Mouse (Mus musculus): ENCODE measurements around the gene Cd209e. TPM values are rescaled to one million over a fixed set of nuclear protein-coding genes. Genes with fewer than 3 reads are reported as not detected.
"Not testable (repeated sequence)": the region's sequence is repeated elsewhere in the genome, so short reads cannot be mapped to it uniquely, and the experiment has no call there.

The Cd209e gene
- polyA plus RNA-seq (2015; fragmentation: Nextera tagmentation; extraction: Ambion mirVana): not detected in 2 replicates

DNA sequence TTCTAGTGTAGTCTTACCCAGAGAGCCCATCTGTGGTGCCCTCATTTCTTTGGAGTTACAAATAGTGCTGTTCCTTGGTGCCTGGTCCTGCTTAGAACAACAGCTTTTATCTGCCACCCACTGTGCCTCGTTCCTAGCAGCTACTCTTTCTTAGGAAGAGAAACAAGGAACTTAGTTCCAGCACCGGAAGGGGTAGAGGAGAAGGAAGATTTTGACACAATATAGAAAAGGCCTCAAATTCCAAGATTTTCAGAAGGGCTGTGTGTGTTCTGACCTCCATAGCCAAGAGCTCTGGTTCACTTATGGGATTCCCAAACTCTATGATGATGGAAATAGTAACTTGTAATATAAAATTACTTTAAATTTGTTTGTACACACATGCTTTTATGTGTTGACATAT, at the start of gene Cd209e:
Cd209e (minus strand) TSS at position 101 of the 400 bp plus-strand sequence.
- Histone ChIP-seq H3K27me3 (no peaks in the 10 kb centered on the region), H3K4me2 (replicated peaks) (no peak within 1 kb of the TSS), H3K4me1 (no peaks in the 10 kb centered on the region), H3K27ac (no peak within 1 kb of the TSS), H3K9me3 (peaks cover 9% of the 10 kb centered on the region; the same call in 1 of the 2 replicates), H3K36me3 (no peaks in the 10 kb centered on the region), H3K9ac (no peak within 1 kb of the TSS), H3K4me3 (no peak within 1 kb of the TSS)
- 68% methylated on average over 2 of the region's 2 CpGs for WGBS
- no peak for ATAC-seq (ENCODE audit: low FRiP score, low read depth)

DNA sequence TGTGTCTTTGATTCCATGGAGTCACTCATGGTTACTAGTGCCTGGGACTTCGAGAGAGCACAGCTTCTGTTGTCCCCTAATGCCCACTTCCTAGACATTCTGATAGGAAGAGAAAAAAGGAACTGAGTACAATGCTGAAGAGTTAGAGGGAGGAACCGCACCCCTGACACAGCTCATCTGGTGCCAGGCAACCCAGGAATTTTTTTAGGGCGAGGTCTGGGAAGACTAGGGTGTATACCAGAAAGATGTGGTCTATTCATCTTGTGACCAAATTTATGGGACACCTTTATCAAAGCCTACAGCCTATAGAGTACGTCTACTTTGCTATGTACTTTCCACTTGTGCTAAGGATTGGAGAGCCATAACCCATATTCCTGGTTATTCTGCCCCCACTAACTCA, 24.3 kb upstream of the Cd209e start, which contains the start of gene Cd209d:
Cd209d (minus strand) TSS at position 101 of the 400 bp plus-strand sequence.
- H3K4me3 ChIP-seq: no peak within 1 kb of the TSS
- no peak for ATAC-seq (ENCODE audit: low FRiP score, low read depth)
- H3K4me1 ChIP-seq: no peaks in the 10 kb centered on the region
- 71% methylated on average over 4 of the region's 4 CpGs for WGBS
- no peaks in the 10 kb centered on the region for H3K27me3 ChIP-seq
- H3K36me3 ChIP-seq: no peaks in the 10 kb centered on the region
- H3K27ac ChIP-seq: no peak within 1 kb of the TSS
- peaks cover 8% of the 10 kb centered on the region for H3K9me3 ChIP-seq
- no peak within 1 kb of the TSS for H3K4me2 ChIP-seq (replicated peaks)
- no peak within 1 kb of the TSS for H3K9ac ChIP-seq

DNA sequence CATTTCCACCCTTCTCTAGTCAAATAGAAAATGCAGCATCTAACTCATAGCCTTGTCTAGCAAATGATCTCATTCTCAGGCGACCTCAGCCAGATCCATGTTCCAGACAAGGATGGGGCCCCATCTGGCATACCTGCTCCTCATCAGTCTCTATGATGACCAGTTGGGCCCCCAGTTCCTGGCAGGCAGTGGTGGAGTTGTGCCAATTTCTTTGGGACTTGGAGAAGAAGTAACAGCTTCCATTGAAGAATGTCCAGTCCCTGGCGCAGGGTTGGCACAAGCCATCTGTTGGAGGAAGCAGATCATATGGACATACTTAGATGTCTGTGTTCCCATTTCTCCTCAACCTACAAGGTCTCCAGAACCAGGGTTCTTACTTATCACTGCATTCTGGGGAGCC, 22.0 kb upstream of the Cd209e start:
- Histone ChIP-seq H3K27me3 (no peaks in the 10 kb centered on the region), H3K4me3 (no peak overlapping the region), H3K9ac (no peak overlapping the region), H3K36me3 (no peaks in the 10 kb centered on the region), H3K27ac (no peak overlapping the region), H3K4me1 (no peaks in the 10 kb centered on the region), H3K9me3 (peaks cover 14% of the 10 kb centered on the region), H3K4me2 (replicated peaks) (no peak overlapping the region)
- WGBS: 67% methylated on average over 2 of the region's 2 CpGs
- no peak for ATAC-seq (ENCODE audit: low FRiP score, low read depth)

DNA sequence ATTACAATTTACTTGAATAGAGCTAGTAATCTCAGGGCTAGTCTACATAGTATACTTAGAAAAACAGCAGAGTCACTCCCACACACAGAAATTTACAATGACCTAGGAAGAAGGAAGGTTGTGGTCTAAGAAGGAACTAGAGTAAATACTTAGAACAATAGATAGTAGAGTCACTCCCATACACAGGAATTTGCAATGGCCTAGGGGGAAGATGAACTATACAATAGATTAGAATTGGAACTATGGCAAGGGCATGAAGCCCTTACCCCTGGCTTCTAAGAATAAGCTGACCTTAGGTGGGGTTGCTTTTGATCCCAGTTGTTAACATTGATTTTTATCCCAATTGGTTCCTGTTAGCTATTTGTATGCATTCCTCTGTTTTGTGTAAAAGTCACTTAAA, 8.6 kb upstream of the Cd209e start:
- H3K4me2 ChIP-seq (replicated peaks); H3K27me3 ChIP-seq; H3K9me3 ChIP-seq; H3K27ac ChIP-seq; H3K36me3 ChIP-seq; H3K9ac ChIP-seq; H3K4me1 ChIP-seq; ATAC-seq (ENCODE audit: low FRiP score, low read depth); H3K4me3 ChIP-seq: not testable (repeated sequence)

DNA sequence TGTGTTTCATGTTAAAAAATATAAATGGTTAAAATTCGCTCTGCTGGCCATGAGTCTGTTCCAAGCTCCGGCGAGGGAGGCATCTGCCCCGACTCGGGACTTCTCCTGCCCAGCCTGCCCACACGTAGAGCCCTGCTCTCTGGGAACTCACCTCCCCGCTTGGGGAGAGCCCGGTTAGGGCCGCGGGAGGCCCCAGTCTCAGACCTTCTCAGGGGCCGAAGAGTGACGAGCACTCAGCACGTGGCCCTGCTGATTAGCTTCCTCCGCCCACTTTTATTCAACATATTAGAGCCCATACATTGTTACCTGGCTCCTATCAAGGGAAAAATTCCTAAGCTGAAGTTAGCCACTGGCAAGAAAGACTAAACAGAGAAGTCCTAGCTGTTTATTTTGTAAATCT, 51.0 kb downstream of the Cd209e start:
- Histone ChIP-seq H3K9me3 (peaks cover 24% of the 10 kb centered on the region), H3K27ac (no peak overlapping the region), H3K4me3 (no peak overlapping the region), H3K36me3 (no peaks in the 10 kb centered on the region), H3K4me2 (replicated peaks) (no peak overlapping the region), H3K9ac (no peak overlapping the region), H3K4me1 (no peaks in the 10 kb centered on the region), H3K27me3 (no peaks in the 10 kb centered on the region)
- ATAC-seq (ENCODE audit: low FRiP score, low read depth): no peak
- 85% methylated on average over 14 of the region's 14 CpGs for WGBS

Other genes starting within 250 kb of the Cd209e start
- 60.9 and 61.1 TPM in 2 replicates for gene Xab2, start 233.0 kb downstream of the Cd209e start, polyA plus RNA-seq (2015; fragmentation: Nextera tagmentation; extraction: Ambion mirVana)
- 97.7 and 99.1 TPM in 2 replicates for gene Pet100, start 232.8 kb downstream of the Cd209e start, polyA plus RNA-seq (2015; fragmentation: Nextera tagmentation; extraction: Ambion mirVana)
- 0.33 TPM in 1 of 2 replicates, not detected in the other for gene Pcp2, start 228.8 kb downstream of the Cd209e start, polyA plus RNA-seq (2015; fragmentation: Nextera tagmentation; extraction: Ambion mirVana)
- 27.1 TPM in 2 replicates for gene Stxbp2, start 223.4 kb downstream of the Cd209e start, polyA plus RNA-seq (2015; fragmentation: Nextera tagmentation; extraction: Ambion mirVana)
- gene Retn, start 198.5 kb downstream of the Cd209e start, polyA plus RNA-seq (2015; fragmentation: Nextera tagmentation; extraction: Ambion mirVana): 0.17 TPM in 1 of 2 replicates, not detected in the other
- 0.17 TPM in 1 of 2 replicates, not detected in the other for gene Mcemp1, start 188.6 kb downstream of the Cd209e start, polyA plus RNA-seq (2015; fragmentation: Nextera tagmentation; extraction: Ambion mirVana)
- gene Fcor, start 181.9 kb downstream of the Cd209e start, polyA plus RNA-seq (2015; fragmentation: Nextera tagmentation; extraction: Ambion mirVana): 16.4 TPM in 2 replicates
- 41.5 and 43.1 TPM in 2 replicates for gene Trappc5, start 178.0 kb downstream of the Cd209e start, polyA plus RNA-seq (2015; fragmentation: Nextera tagmentation; extraction: Ambion mirVana)
- gene Fcer2a, start 160.1 kb downstream of the Cd209e start, polyA plus RNA-seq (2015; fragmentation: Nextera tagmentation; extraction: Ambion mirVana): 0.43 and 0.56 TPM in 2 replicates
- not detected in 2 replicates for gene Clec4g, start 133.7 kb downstream of the Cd209e start, polyA plus RNA-seq (2015; fragmentation: Nextera tagmentation; extraction: Ambion mirVana)
- gene Cd209a, start 105.3 kb downstream of the Cd209e start, polyA plus RNA-seq (2015; fragmentation: Nextera tagmentation; extraction: Ambion mirVana): 0.23 and 0.47 TPM in 2 replicates
- gene Cd209d, start 24.2 kb upstream of the Cd209e start, polyA plus RNA-seq (2015; fragmentation: Nextera tagmentation; extraction: Ambion mirVana): not detected in 2 replicates
- not detected in 2 replicates for gene Cd209b, start 72.5 kb upstream of the Cd209e start, polyA plus RNA-seq (2015; fragmentation: Nextera tagmentation; extraction: Ambion mirVana)
- gene Cd209c, start 100.4 kb upstream of the Cd209e start, polyA plus RNA-seq (2015; fragmentation: Nextera tagmentation; extraction: Ambion mirVana): 0.43 and 0.47 TPM in 2 replicates